Mouse (Mus musculus) spleen, adult 2 months (tissue): ENCODE measurements around the gene Il1rap.

Experiments
- CTCF ChIP-seq: fragments of 200-500 bp; IDR thresholded peaks from 2 replicates; pipeline ENCODE4 v1.5.1; 2011; ENCODE audit warnings: mild to moderate bottlenecking, inconsistent platforms; ENCODE audit not compliant: insufficient read depth, insufficient read length, insufficient replicate concordance; ENCODE audit errors: extremely low read depth
- POLR2A ChIP-seq: fragments of 200-500 bp; IDR thresholded peaks from 2 replicates; pipeline ENCODE4 v1.6.1; 2011; ENCODE audit warnings: low read depth, low read length, inconsistent platforms

DNA sequence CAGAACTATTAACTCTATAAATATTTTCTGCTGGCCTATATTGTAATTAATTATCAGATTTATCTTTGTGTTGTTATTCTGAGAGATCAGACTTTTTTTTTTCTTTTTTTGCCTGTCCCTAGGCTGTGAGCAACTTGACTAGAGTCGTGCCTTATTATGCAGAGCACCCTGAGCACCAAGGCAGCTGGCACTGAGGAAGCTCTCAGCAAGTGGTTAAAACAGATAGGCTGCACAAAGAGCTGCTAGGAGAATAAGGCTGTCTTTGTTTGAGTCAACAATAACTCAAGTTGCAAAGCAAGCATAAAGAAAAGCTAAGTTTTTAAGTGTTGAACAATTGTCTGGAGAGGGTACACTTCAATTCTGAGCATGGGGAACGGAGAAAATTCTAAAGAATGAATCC, 19.8 kb upstream of the Il1rap start:
- no peak for TF ChIP-seq POLR2A
- no peak for TF ChIP-seq CTCF
